Mouse (Mus musculus): Measurements from ENCODE around the gene Sardh. TPM values are rescaled to one million over a fixed set of nuclear protein-coding genes. Genes with fewer than 3 reads are reported as not detected.

The Sardh gene
- total RNA-seq, 2 experiments from 2014 or later, result 8.4 to 9.9 TPM

- DNase-seq (ENCODE audit: low spot score in 2 of 2), result peak in 1 of 2 experiments; percentile 70
Measured at GRCm38 (mm10) chr2:27228809-27229480, 19.2 kb downstream of the Sardh start.

GRCm38 (mm10) chr2:27226572-27226971 is 21.6 kb downstream of the Sardh start:
- DNase-seq (ENCODE audit: low spot score in 2 of 2), result peak in 1 of 2 experiments; percentile 32

- DNase-seq (ENCODE audit: low spot score in 2 of 2), result peak; percentile 68 to 82
Measured at GRCm38 (mm10) chr2:27223012-27223421, 25.1 kb downstream of the Sardh start.

- no peak for DNase-seq (ENCODE audit: low spot score in 2 of 2)
Measured at GRCm38 (mm10) chr2:27218569-27218968, 29.6 kb downstream of the Sardh start.

- DNase-seq (ENCODE audit: low spot score in 2 of 2), result peak; percentile 35 to 63
Measured at GRCm38 (mm10) chr2:27218121-27218544, 30.0 kb downstream of the Sardh start.

GRCm38 (mm10) chr2:27215537-27215936 is 32.6 kb downstream of the Sardh start:
- no peak for DNase-seq (ENCODE audit: low spot score in 2 of 2)

GRCm38 (mm10) chr2:27211966-27212893 is 35.9 kb downstream of the Sardh start:
- DNase-seq (ENCODE audit: low spot score in 2 of 2), result peak; percentile 43 to 77

GRCm38 (mm10) chr2:27210676-27211210 is 37.4 kb downstream of the Sardh start:
- no peak for DNase-seq (ENCODE audit: low spot score in 2 of 2)

- DNase-seq (ENCODE audit: low spot score in 2 of 2), result peak in 1 of 2 experiments; percentile 34
Measured at GRCm38 (mm10) chr2:27210255-27210654, 37.9 kb downstream of the Sardh start.

GRCm38 (mm10) chr2:27209816-27210215 is 38.3 kb downstream of the Sardh start:
- no peak for DNase-seq (ENCODE audit: low spot score in 2 of 2)

GRCm38 (mm10) chr2:27209370-27209769 is 38.8 kb downstream of the Sardh start:
- DNase-seq (ENCODE audit: low spot score in 2 of 2), result no peak

GRCm38 (mm10) chr2:27207126-27207525 is 41.0 kb downstream of the Sardh start:
- DNase-seq (ENCODE audit: low spot score in 2 of 2), result no peak

GRCm38 (mm10) chr2:27206128-27206797 is 41.9 kb downstream of the Sardh start:
- no peak for DNase-seq (ENCODE audit: low spot score in 2 of 2)

- peak in 1 of 2 experiments; percentile 80 for DNase-seq (ENCODE audit: low spot score in 2 of 2)
Measured at GRCm38 (mm10) chr2:27205666-27206065, 42.5 kb downstream of the Sardh start.

- no peak for DNase-seq (ENCODE audit: low spot score in 2 of 2)
Measured at GRCm38 (mm10) chr2:27200586-27200985, 47.6 kb downstream of the Sardh start.

- no peak for DNase-seq (ENCODE audit: low spot score in 2 of 2)
Measured at GRCm38 (mm10) chr2:27198551-27199246, 49.4 kb downstream of the Sardh start.

- no peak for DNase-seq (ENCODE audit: low spot score in 2 of 2)
Measured at GRCm38 (mm10) chr2:27189994-27190393, 58.1 kb downstream of the Sardh start.

GRCm38 (mm10) chr2:27187531-27187930 is 60.6 kb downstream of the Sardh start:
- no peak for DNase-seq (ENCODE audit: low spot score in 2 of 2)

GRCm38 (mm10) chr2:27183734-27184133 is 64.4 kb downstream of the Sardh start:
- no peak for DNase-seq (ENCODE audit: low spot score in 2 of 2)

GRCm38 (mm10) chr2:27181907-27182306 is 66.2 kb downstream of the Sardh start:
- no peak for DNase-seq (ENCODE audit: low spot score in 2 of 2)

- peak in 1 of 2 experiments; percentile 29 for DNase-seq (ENCODE audit: low spot score in 2 of 2)
Measured at GRCm38 (mm10) chr2:27179101-27179500, 69.0 kb downstream of the Sardh start.
